Comparison of ENCODE assay signal across 18 mouse cellular contexts in the genomic region with DNA sequence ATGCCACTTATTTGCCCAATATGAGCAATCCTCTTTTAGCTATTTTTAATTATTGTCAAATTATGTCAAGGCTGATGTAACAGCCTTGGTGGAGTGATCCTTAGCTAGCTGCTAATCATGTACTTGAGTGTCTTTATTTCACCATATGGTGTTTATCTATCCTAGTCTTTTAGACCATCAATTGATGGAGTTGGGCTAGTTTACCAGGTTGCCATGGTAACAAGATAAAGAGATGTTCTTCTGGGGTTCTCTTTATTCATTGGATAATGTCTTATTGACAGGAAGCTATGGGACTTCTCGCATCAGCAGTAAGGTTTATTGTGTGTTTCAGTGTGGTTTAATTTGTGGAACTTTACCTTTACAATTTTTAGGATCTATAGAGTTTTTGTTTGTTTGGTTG.
"Had no signal": no experiment of that assay in that cellular context is flagged by ENCODE, and none has a peak within 500 bp of the region (broad histone marks: within the 10 kb centered on the region; RNA-seq: fewer than 3 reads in every experiment).

No protein-coding gene starts in this region.

- ATAC-seq: intestine, postnatal 0 days; midbrain, embryonic 15.5 days had no signal

- H3K4me3 ChIP-seq: left cerebral cortex, adult 2 months; liver, embryonic 13.5 days; midbrain, embryonic 15.5 days; myocyte; neural tube, embryonic 13.5 days had no signal

- H3K9ac ChIP-seq: liver, embryonic 13.5 days; midbrain, embryonic 15.5 days; neural tube, embryonic 13.5 days had no signal

- H3K4me1 ChIP-seq: liver, embryonic 13.5 days; neural tube, embryonic 13.5 days had no signal

- H3K27ac ChIP-seq: kidney, postnatal 0 days; left cerebral cortex, adult 2 months; liver, embryonic 13.5 days; midbrain, embryonic 15.5 days; neural tube, embryonic 13.5 days had no signal

- H3K9me3 ChIP-seq: liver, embryonic 13.5 days; midbrain, embryonic 15.5 days; neural tube, embryonic 13.5 days had no signal

- H3K27me3 ChIP-seq: liver, embryonic 13.5 days; midbrain, embryonic 15.5 days; neural tube, embryonic 13.5 days had no signal

- DNase-seq: kidney, adult 2 months; kidney, postnatal 25 days; layer of hippocampus, postnatal 36 days; liver, embryonic 13.5 days; lung, adult 2 months; lung, postnatal 14 days; lung, postnatal 4 days; right cerebral cortex, postnatal 14 days; right cerebral cortex, postnatal 4 days; thymus, adult 18-20 months; thymus, postnatal 36 days had no signal

- H3K36me3 ChIP-seq: liver, embryonic 13.5 days; midbrain, embryonic 15.5 days; neural tube, embryonic 13.5 days had no signal

- H3K4me2 ChIP-seq: liver, embryonic 13.5 days; midbrain, embryonic 11.5 days; midbrain, embryonic 15.5 days; neural tube, embryonic 13.5 days had no signal
